Mouse (Mus musculus) adrenal gland, postnatal 36 days (tissue): ENCODE data around the gene Kazald1. TPM values are rescaled to one million over a fixed set of nuclear protein-coding genes. Genes with fewer than 3 reads are reported as not detected.

ENCODE experiments used
- DNase-seq, 2 experiments: peaks; one replicate each; pipeline ENCODE4 v3.0.0; 2021; ENCODE audit warnings: mixed read lengths in 1 of 2
- total RNA-seq, 2 experiments: library from RNA; stranded (reverse); gene quantifications; 2 replicates each; pipeline ENCODE4 v1.2.3; 2021

The Kazald1 gene
- total RNA-seq, 2 experiments from 2014 or later: 3.9 to 6.6 TPM

DNA sequence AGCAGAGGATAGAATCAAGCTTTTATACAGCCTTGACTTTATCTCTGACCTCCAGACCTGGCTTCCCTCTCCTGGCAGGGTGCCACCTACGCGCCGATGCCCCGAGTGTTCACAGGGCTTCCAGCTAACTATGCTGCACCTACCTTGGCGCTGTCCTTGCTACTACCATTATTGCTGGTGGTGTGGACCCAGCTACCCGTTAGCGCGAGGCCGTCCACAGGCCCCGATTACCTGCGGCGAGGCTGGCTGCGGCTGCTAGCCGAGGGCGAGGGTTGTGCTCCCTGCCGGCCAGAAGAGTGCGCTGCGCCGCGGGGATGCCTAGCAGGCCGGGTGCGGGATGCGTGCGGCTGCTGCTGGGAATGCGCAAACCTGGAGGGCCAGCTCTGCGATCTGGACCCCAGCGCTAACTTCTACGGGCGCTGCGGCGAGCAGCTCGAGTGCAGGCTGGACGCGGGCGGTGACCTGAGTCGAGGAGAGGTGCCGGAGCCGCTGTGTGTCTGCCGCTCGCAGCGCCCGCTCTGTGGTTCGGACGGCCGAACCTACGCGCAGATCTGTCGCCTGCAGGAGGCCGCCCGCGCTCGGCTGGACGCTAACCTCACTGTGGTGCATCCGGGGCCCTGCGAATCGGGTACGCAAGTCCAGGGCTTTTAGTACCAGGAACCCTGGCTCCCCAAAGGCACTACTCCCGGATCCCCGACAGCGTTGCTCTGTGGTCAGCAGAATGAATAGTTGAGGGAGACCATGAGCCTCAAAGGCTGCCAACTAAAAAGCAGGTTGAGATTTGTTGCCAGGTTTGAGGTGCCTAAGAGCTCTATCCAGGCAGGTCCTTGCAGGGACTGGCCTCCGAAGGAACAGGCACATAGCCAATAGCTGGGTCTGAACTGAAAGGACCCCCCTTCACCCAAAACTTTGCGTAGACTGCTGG, 1.8 kb downstream of the Kazald1 start:
- DNase-seq: peak; percentile 75 to 84

DNA sequence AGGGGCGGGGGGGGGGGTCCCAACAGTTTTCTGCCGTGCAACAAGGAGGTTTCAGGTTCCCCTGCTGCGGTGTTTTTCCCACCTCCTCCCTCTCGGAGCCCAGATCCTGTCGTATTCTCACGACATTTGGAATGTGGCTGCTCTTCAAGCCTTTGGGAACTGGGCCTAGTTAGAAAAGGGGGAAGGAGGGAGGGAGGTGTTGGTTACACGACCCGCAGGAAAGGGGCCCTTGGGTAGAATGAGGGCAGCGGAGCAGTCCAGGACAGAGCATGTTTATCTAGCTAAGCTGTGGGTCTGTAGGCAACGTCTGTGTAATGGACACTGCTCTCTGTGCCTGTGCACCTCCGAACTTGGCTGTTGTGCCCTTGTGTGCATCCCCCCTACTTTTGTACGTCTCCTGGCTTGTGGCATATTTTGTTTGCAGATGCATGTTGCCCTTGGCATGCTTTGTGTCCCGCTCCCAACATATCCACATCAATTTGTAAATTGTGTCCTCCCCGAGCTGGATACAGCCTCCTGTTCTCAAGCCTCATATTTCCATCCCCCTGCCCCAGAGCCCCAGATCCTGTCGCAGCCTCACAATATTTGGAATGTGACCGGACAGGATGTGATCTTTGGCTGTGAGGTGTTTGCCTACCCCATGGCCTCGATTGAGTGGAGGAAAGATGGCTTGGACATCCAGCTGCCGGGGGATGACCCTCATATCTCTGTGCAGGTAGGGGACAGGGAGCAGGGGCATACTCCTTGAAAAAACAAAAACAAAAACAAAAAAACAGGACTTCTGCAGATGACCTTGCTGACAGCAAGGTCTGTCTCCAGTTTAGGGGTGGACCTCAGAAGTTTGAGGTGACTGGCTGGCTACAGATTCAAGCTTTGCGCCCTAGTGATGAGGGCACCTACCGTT, 3.0 kb downstream of the Kazald1 start:
- DNase-seq: no peak

DNA sequence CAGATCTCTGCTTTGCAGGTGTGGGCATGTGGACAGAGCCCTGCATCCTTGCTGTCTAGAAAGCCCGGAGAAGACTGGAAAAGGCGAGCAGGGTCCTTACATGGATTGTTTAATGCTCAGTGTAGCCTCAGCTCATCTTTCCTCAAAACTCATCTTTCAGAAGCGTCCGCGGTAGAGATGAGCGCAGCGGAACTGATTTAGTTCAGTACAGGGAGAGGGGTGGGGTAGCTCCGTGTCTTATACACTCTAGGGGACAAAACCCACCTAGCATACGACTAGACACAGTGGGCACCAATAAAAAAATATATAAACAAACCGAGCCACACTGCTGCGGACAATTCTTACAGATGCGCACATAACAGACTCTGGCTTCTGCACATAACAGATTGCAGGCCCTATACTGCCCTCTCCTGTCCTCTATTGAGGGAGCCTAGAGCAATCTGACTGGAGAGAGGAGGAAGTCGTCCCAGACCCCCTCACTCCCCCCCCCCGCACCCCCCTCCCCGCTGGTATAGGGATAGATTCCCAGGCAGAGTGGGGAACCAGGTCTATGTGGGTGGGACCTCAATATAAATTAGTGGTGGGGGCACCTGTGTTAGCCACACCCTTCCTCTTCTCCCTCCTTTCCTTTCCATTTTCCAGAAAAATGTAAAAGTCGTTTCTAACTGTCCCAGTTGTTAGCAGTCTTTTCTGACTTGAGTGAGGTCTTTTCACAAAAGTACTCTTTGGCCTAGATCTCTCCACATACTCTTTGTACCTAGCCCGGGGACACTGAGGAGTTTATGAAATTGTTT, 4.1 kb downstream of the Kazald1 start:
- DNase-seq: no peak

DNA sequence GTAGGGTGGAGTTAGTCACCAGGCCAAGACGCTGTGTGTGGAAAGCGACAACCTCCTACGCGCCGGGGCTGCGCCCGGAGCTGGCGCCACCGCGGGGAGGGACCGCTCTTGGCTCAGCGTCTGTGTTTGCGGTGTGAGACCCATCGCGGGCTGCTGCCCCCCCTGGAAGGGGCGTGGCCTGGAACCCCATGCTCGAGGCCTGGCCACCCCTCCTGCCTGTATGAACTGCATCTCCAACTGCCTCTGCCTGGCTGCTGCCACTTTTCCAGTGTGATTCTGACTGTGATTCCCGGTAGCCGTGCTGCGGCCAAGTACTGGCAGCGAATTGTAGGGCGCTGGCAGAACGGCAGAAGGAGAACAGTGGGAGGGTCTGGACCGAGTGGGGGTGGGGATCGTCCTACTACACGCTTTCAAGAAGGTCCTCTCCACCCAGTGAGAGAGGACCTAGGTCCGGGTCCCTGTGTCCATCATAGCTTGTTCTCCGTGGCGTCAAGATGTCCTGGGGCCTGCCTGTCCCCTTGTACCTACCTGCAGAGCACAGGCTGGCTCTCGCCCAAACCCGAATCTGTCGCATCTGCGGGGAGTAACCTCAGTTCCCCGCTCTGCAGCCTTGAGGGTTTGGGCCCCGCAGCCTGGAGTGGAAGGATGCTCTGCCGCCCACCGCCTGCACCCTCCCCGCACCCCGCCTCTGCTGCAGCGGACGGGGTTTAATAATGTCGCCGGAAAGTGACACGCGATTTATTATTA, 4.9 kb downstream of the Kazald1 start:
- DNase-seq: peak; percentile 64 to 83

DNA sequence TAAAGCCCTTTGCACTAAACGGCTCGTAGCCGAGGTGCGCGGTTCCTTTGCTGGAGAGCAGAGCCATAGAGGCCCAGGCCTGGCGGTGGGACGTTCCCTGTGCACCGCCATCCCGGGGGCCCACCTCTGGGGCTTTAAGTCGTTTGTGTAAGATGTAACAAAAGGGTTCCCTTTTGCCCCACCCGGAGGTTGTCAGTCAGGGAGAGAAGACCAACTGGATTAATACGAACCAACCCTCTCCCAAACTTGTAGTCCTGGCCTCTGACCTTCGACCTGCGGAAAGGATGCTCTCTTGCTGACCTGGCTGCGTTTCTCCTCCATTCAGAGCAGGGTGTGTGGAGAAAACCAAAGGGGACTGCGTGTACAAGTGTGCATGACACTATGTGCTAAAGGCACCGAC, 5.7 kb downstream of the Kazald1 start:
- DNase-seq: peak in 1 of 2 experiments; percentile 12

DNA sequence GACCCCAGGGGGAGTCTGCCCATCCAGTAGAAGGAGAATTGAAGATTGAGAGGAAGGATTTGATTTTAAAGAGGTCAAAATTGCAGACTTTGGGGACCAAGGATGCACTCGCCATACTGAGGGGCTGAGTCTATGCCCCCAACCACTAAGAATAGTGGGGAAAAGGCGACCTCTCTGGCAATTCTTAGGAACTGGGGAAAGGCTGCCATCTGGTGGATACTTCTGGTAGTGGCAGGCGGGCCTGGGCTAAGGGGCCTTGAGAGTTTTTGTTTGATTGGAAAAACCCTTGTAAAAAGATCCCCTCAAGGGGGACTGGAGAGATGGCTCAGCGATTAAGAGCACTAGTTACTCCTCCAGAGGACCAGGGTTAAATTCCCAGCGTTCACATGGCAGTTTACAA, 6.2 kb downstream of the Kazald1 start:
- DNase-seq: peak; percentile 68 to 76

DNA sequence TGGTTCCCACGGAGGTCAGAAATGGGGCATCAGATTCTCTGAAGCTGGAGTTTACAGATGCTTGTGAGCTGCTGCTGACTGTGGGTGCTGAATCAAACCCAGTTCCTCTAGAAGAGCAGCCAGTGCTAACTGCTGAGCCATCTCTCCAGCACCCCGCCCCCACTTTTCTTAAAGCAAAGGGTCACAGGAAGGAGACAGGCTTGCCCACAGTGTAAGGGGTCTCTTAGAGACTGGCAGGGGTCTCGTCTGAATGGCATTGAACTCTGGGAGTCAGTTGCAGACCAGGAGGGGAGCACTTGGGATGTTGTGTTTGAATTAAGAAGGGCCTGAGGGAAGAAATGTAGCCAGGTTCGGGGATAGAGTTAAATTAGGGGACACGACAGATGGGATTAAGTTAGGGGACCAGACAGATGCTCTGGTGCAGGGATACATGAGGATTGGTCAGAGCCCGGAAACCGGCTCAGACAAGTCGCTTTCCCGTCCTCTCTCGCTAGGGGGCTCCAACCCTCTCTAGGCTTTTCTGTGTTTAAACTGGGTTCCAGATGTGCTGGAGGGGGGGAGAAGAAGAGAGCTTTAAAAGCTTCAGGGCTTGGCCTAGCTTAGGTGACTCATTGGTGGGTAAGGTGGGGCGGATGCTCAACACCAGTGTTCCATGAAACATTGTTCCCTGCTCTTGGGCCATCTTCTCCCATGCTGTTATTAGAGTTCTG, 7.0 kb downstream of the Kazald1 start:
- DNase-seq: peak; percentile 51 to 66

DNA sequence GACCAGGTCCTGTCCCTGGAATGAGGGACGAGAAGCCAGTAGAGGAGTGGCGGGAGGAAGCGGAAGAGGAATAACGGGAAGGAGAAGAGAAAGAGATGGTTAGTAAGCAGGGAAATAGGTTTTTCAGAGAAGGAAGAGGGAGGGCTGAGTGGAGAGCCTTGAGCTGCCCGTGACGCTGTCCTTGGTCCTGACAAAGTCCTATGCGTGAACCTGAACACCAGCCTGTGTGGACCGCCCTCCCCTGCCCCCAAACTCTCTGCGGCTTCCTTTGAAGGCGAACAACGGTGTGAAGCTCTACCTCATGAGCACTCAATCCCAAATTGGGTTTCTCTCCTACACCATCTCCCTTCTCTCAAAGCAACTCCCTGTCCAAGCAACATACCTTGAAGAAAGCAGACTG, 22.8 kb downstream of the Kazald1 start:
- peak; percentile 64 to 76 for DNase-seq

DNA sequence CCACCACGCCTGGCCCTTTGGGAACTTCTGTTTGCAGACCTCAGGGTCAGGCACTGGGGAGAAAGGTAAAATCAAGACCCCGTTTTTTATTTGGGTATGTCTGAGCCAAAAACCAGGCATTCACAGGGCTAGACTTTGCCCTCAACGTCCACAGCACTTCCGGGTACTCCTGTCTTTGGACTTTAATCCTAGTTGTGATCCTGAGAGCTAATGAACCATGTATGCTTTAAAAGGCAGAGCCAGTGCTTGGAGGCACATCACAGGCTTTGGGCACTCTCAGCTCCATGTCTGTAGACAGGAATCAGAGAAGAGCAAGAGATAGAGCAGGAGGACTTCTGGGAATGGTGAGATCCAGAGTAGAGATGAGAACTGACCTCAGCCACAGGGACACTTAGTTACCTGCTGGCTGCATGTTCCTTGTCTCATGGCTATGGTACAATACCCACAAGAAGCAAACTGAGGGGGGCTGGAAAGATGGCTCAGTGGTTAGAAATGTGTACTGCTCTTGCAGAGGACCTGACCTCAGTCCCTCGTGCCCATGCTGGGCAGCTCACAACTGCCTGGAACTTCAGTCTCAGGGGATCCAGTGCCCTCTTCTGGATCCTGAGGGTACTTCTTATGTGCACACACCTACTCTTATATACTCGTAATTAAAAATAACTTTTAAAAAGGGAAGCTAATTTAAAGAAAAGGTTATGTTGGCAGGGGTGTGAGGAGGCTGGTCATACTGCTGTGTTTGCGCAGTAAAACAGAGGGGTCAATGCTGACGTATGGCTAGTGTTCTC, 25.6 kb downstream of the Kazald1 start:
- DNase-seq: no peak

DNA sequence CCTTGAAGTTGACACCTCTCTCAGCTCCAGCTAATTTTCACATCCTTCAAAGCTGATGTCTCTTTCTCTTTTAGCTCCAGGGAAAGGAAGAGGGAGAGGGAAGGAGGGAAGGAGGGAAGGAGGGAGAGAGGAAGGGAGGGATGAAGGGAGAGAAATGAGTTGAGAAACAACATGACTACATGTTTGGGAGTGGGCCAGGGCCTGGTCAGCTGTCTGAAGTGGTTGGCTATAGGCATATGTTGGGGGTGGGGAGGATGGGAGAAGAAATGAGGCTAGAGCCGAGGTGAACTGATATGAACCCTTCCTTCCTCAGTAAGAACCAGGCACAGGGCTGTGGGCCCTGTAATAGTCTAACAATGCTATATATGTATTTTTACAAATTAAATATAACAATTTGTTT, 30.6 kb downstream of the Kazald1 start:
- no peak for DNase-seq

DNA sequence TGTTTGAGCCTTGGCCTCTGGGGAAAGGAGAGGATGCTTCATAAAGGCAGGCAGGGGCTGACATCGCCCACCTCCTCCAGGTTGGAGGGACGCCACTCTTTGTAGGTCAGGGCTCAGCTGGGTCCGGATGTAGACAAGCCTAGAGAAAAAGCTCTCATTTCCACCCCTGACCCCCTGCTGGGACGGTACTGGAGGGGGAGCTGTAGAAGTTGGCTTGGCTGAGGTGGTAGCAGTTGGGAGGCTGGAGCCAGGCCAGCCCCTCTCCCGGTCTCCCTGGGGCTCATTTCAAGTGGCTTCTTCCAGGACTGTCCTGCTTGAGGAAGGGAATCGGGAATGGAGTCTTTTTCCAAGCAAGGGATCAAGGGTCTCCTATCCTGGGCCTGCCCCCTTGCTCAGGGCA, 31.6 kb downstream of the Kazald1 start:
- no peak for DNase-seq

DNA sequence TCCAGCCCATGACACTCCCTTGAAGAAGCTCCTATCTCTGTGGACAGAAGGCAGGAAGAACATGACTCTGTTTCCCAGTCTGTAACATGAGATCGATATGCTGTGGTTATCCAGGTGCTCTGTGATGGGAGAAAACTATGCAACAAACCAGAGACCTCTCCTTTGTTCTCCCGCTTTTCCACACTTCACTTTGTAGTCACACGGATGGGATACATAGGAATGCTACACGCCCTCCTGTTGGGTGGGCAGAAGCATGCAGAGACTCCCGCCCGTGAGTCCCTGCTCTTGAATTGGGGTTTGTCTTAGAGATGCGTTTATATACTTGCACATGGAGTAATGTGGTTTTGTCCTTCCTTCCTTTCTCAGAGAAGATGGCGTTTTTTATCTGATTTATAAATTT, 35.6 kb downstream of the Kazald1 start:
- no peak for DNase-seq

DNA sequence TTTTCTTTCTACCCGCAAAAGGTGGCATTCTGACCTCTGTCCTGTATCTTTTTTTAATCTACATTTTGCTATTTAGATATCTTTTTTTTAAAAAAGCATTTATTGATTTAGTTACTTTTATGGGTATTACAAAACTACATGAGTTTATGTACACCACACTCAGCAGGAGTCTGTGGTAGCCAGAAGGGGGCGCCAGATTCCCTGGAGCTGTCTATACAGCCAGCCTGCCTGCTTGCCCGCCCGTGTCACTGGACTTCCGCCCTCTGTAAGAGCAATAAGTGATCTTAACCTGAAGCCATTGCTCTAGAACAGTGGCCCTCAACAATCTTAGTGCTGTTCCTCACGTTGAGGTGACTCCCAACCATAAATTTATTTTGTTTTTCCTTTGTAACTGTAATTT, 37.4 kb downstream of the Kazald1 start:
- no peak for DNase-seq

DNA sequence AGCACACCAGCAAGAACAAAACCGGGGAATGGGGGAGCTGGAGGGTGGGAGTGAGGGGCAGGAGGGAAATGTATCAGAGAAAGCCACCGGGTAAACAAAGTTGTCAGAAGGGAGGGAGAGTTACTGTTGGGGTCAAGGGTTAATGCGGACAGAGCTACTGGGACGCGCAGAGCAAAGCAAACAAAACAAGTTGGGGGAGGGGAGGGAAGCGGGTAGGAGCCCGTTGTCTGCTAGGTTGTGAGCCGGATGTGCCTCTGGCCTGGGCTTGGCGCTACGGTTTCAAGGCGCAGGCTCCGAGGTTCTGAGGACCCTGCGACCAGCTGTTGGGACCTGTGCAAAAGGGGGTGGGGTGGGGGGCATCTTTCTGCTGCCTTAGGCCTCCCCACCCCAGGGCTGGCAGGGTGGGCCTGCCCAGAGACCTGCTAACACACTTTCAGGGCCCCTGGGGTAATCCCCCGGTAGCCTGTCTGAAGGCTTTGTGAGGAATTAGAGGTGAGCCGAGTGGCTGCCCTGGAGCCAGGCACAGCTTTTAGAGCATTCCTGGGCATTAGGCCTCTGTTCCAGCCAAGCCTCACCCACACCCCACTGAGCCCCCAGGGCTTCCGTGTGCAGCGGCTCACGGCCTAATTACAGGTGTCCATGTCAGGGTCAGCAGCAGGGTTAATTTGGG, 38.9 kb downstream of the Kazald1 start:
- no peak for DNase-seq

DNA sequence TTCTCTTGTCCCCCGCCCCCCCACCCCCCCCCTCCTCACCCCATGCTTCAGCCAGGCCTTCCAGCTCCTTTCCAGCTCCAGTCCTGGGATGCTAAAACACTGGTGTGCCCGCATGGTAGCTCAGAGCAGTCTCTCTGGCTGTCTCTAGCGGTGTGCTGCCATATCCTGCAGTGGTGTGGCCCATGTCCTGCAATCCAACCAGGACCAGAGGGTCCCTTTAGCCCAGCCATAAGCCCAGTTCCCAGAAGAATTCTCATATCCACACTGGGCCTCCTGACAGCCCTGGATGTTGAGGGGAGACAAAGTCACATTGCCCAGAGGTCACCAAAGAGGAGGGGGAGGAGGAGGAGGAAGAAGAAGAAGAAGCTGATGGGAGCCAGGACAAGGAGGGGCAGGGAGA, 39.7 kb downstream of the Kazald1 start:
- DNase-seq: no peak

DNA sequence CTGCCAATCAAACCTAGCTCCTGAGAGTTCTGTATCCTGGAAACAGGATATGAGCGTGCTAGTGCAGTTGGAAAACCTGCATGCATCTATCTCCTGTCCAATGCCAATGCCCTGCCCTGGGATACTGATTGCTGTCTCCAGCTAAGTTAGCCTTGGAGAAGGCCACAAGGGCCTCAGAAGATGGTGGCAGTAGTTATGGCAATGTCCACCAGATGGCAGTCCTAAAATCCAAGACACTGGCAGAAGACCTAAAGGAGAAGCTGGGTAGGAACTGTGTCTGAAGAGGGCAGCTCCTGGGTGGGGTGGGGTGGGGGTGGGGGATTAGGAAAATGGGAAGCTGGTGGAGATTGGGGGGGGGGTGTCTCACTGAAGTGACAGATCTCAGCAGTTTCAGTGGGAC, 41.8 kb downstream of the Kazald1 start:
- DNase-seq: peak; percentile 29 to 33
